Mouse (Mus musculus): Measurements from ENCODE around the gene Lrrc4.

GRCm38 (mm10) chr6:28729236-28729635 lies 102.3 kb downstream of the Lrrc4 start:
- TF ChIP-seq CTCF (IDR thresholded peaks at IDR 0.05; ENCODE audit: extremely low read depth, insufficient read depth, insufficient read length, insufficient replicate concordance) (no peak), POLR2A (IDR thresholded peaks at IDR 0.05; ENCODE audit: low read depth, low read length) (no peak)
